Mouse (Mus musculus): ENCODE data around the gene Aqp7. TPM values are rescaled to one million over a fixed set of nuclear protein-coding genes. Genes with fewer than 3 reads are reported as not detected.
"Not testable (repeated sequence)": the region's sequence is repeated elsewhere in the genome, so short reads cannot be mapped to it uniquely, and the experiment has no call there.

Aqp7 gene
- polyA plus RNA-seq, 1 experiment from 2014 or later: not detected

DNA sequence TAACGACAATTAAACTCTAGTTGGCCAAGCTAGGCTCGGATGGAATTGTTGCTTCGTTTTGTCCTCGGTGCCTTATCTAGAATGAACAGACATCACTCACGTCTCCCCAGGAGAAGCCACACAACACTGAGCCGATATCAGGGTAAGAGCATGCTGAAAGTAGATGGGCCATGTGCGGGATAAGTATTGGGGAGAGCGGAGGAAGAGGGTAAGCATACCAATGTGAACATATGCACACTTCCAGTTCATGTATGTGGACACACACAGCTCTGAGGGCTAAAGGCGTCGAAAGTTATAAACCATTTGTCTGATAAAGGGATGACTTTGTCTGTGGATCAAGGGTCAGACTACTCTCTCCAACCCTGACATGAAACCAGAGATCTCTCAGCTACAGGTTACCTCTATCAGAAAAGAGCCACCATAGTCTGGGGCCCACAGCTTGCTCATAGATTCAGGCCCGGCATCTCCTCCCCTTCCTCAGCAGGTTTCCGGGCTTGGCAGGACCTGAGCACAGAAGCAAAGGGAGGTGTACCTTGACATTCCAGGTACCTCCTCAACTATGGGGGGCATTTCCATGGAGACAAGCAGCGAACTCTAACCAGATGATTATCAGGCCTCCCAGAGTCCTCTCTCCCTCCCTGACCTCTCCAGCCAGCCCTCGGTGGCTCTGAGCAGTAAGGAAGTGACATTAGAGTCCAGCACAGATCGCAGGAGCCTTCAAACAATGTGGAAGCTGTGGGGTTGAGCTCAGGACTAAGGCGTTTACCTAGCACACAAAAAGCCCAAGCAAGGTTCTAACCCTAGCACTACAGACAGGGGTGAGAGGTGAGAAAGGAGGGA, 39.7 kb upstream of the Aqp7 start:
- H3K4me1 ChIP-seq (ENCODE audit: control insufficient read depth, insufficient read depth, low read length): no peaks in the 10 kb centered on the region
- no peak overlapping the region for H3K4me2 ChIP-seq
- 90% methylated on average over 16 of the region's 16 CpGs for WGBS
- DNase-seq (ENCODE audit: low spot score, missing footprints) (peak; percentile 56), ATAC-seq (ENCODE audit: low FRiP score) (no peak)
- no peaks in the 10 kb centered on the region for H3K27me3 ChIP-seq (ENCODE audit: control insufficient read depth, insufficient read depth, low read length)
- H3K9ac ChIP-seq (ENCODE audit: low read length): no peak overlapping the region
- H3K36me3 ChIP-seq (ENCODE audit: control insufficient read depth, insufficient read depth, low read length): no peaks in the 10 kb centered on the region
- H3K9me3 ChIP-seq (ENCODE audit: control insufficient read depth, low read length): no peaks in the 10 kb centered on the region
- no peak overlapping the region for H3K27ac ChIP-seq (ENCODE audit: low read depth, low read length)
- no peak overlapping the region for H3K4me3 ChIP-seq (ENCODE audit: low read depth, low read length)

DNA sequence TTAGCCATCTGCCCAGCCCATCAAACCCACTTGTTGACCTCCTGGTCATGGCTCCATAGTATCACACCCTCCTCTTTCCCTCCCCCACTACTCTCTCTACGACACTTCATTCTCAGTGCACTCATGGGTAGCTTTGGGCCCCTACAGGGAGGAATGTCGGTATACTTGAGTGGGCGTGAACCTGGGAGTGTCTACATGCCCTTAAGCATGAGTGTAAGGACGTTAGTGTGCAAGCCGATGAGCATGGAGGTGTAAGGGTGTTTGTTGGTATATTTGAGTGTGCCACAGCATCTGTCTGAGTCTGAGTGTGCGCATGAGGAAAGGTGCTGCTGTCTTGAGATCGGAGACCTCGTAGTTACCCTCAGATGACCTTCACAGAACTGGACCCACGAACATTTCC, 39.0 kb upstream of the Aqp7 start:
- Histone ChIP-seq H3K27ac (ENCODE audit: low read depth, low read length) (no peak overlapping the region), H3K4me1 (ENCODE audit: control insufficient read depth, insufficient read depth, low read length) (no peaks in the 10 kb centered on the region), H3K9ac (ENCODE audit: low read length) (no peak overlapping the region), H3K27me3 (ENCODE audit: control insufficient read depth, insufficient read depth, low read length) (no peaks in the 10 kb centered on the region), H3K9me3 (ENCODE audit: control insufficient read depth, low read length) (no peaks in the 10 kb centered on the region), H3K36me3 (ENCODE audit: control insufficient read depth, insufficient read depth, low read length) (no peaks in the 10 kb centered on the region), H3K4me3 (ENCODE audit: low read depth, low read length) (no peak overlapping the region), H3K4me2 (no peak overlapping the region)
- DNase-seq (ENCODE audit: low spot score, missing footprints) (peak; percentile 73), ATAC-seq (ENCODE audit: low FRiP score) (no peak)
- 85% methylated on average over 9 of the region's 9 CpGs for WGBS

DNA sequence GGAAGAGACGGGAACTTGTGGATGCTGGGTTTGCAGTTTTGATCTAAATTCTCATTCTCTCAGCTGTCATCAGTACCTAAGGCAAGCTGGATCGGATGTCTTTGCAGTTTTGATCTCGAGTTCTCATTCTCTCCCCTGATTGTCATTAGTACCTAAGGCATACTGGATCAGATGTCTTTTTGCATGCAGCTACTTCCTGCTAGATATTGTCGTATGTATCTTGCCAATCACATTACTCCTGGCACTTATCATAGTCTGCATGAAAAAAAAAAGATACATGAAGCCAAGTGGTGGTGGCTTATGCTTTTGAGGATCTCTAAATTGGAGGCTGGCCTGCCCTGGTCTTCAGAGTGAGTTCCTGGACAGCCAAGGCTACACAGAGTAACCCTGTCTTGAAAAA, 36.9 kb upstream of the Aqp7 start:
- Histone ChIP-seq H3K9ac (ENCODE audit: low read length) (no peak overlapping the region), H3K36me3 (ENCODE audit: control insufficient read depth, insufficient read depth, low read length) (no peaks in the 10 kb centered on the region), H3K9me3 (ENCODE audit: control insufficient read depth, low read length) (no peaks in the 10 kb centered on the region), H3K4me2 (no peak overlapping the region), H3K4me1 (ENCODE audit: control insufficient read depth, insufficient read depth, low read length) (no peaks in the 10 kb centered on the region), H3K4me3 (ENCODE audit: low read depth, low read length) (no peak overlapping the region), H3K27ac (ENCODE audit: low read depth, low read length) (no peak overlapping the region), H3K27me3 (ENCODE audit: control insufficient read depth, insufficient read depth, low read length) (no peaks in the 10 kb centered on the region)
- 90% methylated on average over 4 of the region's 4 CpGs for WGBS
- DNase-seq (ENCODE audit: low spot score, missing footprints): no peak
- no peak for ATAC-seq (ENCODE audit: low FRiP score)

DNA sequence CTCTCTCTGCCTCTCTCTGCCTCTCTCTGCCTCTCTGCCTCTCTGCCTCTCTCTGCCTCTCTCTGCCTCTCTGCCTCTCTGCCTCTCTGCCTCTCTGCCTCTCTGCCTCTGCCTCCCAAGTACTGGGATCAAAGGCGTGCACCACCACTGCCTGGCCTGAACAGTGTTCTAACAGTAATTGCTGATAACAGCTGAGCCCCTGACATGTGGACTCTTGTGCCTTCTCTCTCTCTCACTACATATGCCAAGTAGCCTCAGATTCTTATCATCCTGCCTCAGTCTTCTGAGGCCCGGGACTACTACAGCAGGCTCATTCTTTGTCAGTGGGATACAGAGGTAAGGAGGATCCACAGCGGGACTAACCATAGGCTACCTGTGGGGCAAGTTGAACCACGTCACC, 34.9 kb upstream of the Aqp7 start:
- not testable (repeated sequence) for H3K4me3 ChIP-seq (ENCODE audit: low read depth, low read length); H3K27ac ChIP-seq (ENCODE audit: low read depth, low read length); H3K36me3 ChIP-seq (ENCODE audit: control insufficient read depth, insufficient read depth, low read length); H3K9ac ChIP-seq (ENCODE audit: low read length); DNase-seq (ENCODE audit: low spot score, missing footprints); H3K4me2 ChIP-seq; ATAC-seq (ENCODE audit: low FRiP score); H3K4me1 ChIP-seq (ENCODE audit: control insufficient read depth, insufficient read depth, low read length); H3K27me3 ChIP-seq (ENCODE audit: control insufficient read depth, insufficient read depth, low read length); H3K9me3 ChIP-seq (ENCODE audit: control insufficient read depth, low read length)
- WGBS: 82% methylated on average over 4 of the region's 4 CpGs

DNA sequence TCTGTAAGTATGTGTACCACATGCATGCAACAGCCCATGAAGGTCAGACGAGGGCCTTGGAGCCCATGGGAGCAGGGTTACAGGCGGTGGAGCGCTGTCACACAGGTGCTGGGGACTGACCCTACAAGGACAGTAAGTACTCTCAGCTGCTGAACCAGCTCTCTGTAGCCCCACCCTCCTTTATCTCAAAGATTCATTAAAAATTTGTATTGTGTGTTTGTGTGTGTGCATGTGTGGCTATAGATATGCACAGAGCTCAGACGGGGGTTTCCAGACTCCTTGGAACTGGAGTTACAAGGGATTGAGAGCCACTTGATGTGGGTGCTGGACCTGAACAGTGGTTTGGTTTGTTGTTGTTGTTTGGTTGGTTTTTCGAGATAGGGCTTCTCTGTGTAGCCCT, 33.8 kb upstream of the Aqp7 start:
- Histone ChIP-seq H3K9me3 (ENCODE audit: control insufficient read depth, low read length) (no peaks in the 10 kb centered on the region), H3K9ac (ENCODE audit: low read length) (no peak overlapping the region), H3K4me3 (ENCODE audit: low read depth, low read length) (no peak overlapping the region), H3K4me2 (no peak overlapping the region), H3K27ac (ENCODE audit: low read depth, low read length) (no peak overlapping the region), H3K36me3 (ENCODE audit: control insufficient read depth, insufficient read depth, low read length) (no peaks in the 10 kb centered on the region), H3K4me1 (ENCODE audit: control insufficient read depth, insufficient read depth, low read length) (no peaks in the 10 kb centered on the region), H3K27me3 (ENCODE audit: control insufficient read depth, insufficient read depth, low read length) (no peaks in the 10 kb centered on the region)
- WGBS: 88% methylated on average over 5 of the region's 5 CpGs
- ATAC-seq (ENCODE audit: low FRiP score) (no peak), DNase-seq (ENCODE audit: low spot score, missing footprints) (no peak)

DNA sequence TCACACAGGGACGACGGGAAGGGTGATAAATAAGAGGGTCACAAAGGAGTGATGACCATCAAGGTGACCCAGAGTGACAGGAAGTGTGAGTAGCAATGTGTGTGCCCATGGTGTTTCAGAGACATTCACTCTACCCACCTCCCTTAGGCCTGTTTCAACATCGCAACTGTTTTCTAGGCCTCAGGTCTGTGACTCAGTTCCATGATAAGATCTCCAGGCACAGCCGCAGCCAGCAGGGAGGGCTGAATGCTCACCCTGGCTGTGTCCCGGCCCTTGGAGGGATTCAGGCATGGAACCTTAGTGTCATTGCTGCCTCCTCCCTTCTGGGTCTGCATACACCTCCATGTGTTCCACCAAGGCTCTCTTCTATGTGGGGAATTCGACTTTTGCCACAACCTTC, 30.8 kb upstream of the Aqp7 start:
- H3K4me1 ChIP-seq (ENCODE audit: control insufficient read depth, insufficient read depth, low read length): no peaks in the 10 kb centered on the region
- no peak overlapping the region for H3K4me2 ChIP-seq
- H3K36me3 ChIP-seq (ENCODE audit: control insufficient read depth, insufficient read depth, low read length): no peaks in the 10 kb centered on the region
- H3K9me3 ChIP-seq (ENCODE audit: control insufficient read depth, low read length): no peaks in the 10 kb centered on the region
- WGBS: 73% methylated on average over 6 of the region's 6 CpGs
- H3K9ac ChIP-seq (ENCODE audit: low read length): no peak overlapping the region
- no peak overlapping the region for H3K4me3 ChIP-seq (ENCODE audit: low read depth, low read length)
- H3K27me3 ChIP-seq (ENCODE audit: control insufficient read depth, insufficient read depth, low read length): no peaks in the 10 kb centered on the region
- H3K27ac ChIP-seq (ENCODE audit: low read depth, low read length): no peak overlapping the region
- ATAC-seq (ENCODE audit: low FRiP score): no peak
- no peak for DNase-seq (ENCODE audit: low spot score, missing footprints)

DNA sequence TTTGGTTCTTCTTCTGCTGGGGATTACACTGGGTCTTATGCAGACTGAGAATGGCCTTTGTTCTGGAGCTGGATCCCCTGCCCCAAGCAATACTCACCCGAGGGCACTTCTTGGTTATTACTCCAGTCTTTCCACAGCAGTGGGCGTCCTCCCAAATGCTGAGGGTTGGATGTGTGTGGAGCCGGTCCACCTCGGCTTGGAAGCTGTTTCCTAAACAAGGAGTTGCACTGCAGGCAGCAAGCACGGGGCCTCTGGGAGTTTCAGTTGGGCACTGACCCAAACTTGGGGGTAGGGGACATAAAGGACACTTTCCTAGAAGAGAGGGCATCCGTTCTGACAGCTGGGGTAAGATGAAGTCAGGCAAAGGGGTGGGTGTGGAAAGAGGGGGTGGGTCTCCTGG, 26.5 kb upstream of the Aqp7 start:
- Histone ChIP-seq H3K4me2 (no peak overlapping the region), H3K4me3 (ENCODE audit: low read depth, low read length) (no peak overlapping the region), H3K9ac (ENCODE audit: low read length) (no peak overlapping the region), H3K36me3 (ENCODE audit: control insufficient read depth, insufficient read depth, low read length) (no peaks in the 10 kb centered on the region), H3K9me3 (ENCODE audit: control insufficient read depth, low read length) (no peaks in the 10 kb centered on the region), H3K27ac (ENCODE audit: low read depth, low read length) (no peak overlapping the region), H3K4me1 (ENCODE audit: control insufficient read depth, insufficient read depth, low read length) (no peaks in the 10 kb centered on the region), H3K27me3 (ENCODE audit: control insufficient read depth, insufficient read depth, low read length) (no peaks in the 10 kb centered on the region)
- ATAC-seq (ENCODE audit: low FRiP score) (no peak), DNase-seq (ENCODE audit: low spot score, missing footprints) (no peak)
- 84% methylated on average over 6 of the region's 6 CpGs for WGBS

DNA sequence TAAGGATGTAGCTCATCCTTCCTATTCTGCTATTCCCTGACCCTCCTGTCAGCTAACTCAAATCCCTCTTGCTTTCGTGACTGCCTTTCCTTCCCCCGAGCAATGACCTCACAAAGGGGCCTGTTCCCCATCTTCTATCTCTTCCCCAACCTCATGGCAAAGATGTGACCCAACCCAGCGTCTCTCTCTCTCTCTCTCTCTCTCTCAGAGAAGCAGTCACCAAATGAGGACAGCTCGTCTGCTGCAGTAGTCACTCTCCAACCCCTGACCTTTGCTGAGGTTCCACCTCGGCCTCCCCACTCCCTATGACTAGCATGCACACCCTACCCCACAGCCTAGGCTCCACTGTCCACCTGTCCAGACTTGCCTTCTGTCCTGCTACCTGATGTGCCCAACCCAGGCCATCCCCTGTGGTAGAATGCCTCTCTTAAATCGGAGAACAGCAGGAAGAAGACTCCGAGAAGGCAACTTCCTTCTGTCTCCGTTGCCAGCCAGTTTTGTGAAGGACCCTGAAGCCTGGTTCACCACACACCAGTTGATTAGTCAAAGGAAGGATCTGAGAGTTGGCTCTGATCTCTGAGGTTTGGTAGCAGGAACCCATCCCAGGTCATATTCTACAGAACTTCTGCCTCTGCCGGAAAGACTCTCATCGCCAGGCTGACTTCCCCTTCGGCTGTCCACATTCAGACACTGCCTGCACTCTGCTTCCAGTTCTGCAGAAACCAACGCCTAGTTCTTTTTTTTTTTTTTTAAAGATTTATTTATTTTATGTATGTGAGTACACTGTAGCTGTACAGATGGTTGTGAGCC, 25.3 kb upstream of the Aqp7 start:
- Histone ChIP-seq H3K36me3 (ENCODE audit: control insufficient read depth, insufficient read depth, low read length) (no peaks in the 10 kb centered on the region), H3K4me3 (ENCODE audit: low read depth, low read length) (no peak overlapping the region), H3K27ac (ENCODE audit: low read depth, low read length) (no peak overlapping the region), H3K4me2 (no peak overlapping the region), H3K9me3 (ENCODE audit: control insufficient read depth, low read length) (no peaks in the 10 kb centered on the region), H3K27me3 (ENCODE audit: control insufficient read depth, insufficient read depth, low read length) (no peaks in the 10 kb centered on the region), H3K9ac (ENCODE audit: low read length) (no peak overlapping the region), H3K4me1 (ENCODE audit: control insufficient read depth, insufficient read depth, low read length) (no peaks in the 10 kb centered on the region)
- DNase-seq (ENCODE audit: low spot score, missing footprints): no peak
- 85% methylated on average over 12 of the region's 12 CpGs for WGBS
- ATAC-seq (ENCODE audit: low FRiP score): no peak
